Mouse (Mus musculus): Measurements from ENCODE around the gene Ankdd1a. TPM values are rescaled to one million over a fixed set of nuclear protein-coding genes. Genes with fewer than 3 reads are reported as not detected.

The Ankdd1a gene
- polyA plus RNA-seq, 1 experiment from 2014 or later, result not detected

DNA sequence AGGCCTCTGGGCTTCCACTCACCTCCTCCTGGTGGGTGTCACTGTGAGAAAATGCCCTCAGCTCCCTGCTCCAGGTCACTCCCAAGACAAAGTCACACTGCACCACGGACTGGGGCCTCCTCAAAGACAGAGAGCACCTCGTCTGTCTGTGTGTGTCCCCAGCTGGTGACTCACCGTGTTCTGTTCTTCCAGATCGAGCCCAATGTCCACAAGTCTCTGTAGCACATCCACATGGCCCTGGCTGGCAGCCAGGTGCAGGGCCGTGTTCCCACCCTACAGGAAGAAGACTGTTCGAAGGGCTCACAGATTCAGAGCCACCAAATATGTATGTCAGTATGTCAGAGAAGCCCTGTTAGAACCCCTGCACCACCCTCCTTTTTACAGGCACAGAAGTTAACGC is 11.5 kb downstream of the Ankdd1a start:
- Histone ChIP-seq H3K4me3 (ENCODE audit: low read depth, low read length) (no peak overlapping the region), H3K27ac (ENCODE audit: low read depth, low read length) (no peak overlapping the region), H3K4me1 (replicated peaks; ENCODE audit: control insufficient read depth, insufficient read depth, low read length) (no peaks in the 10 kb centered on the region), H3K9me3 (ENCODE audit: control insufficient read depth) (no peaks in the 10 kb centered on the region), H3K27me3 (replicated peaks; ENCODE audit: control insufficient read depth, insufficient read depth, low read length) (no peaks in the 10 kb centered on the region), H3K4me2 (replicated peaks; ENCODE audit: low read depth) (no peak overlapping the region), H3K36me3 (ENCODE audit: control insufficient read depth, insufficient read depth) (no peaks in the 10 kb centered on the region), H3K9ac (ENCODE audit: low read depth, low read length) (no peak overlapping the region)
- no peak for ATAC-seq
- 22% methylated on average over 7 of the region's 7 CpGs for WGBS
- no peak for TF ChIP-seq CTCF (IDR thresholded peaks at IDR 0.05; ENCODE audit: low read depth)

DNA sequence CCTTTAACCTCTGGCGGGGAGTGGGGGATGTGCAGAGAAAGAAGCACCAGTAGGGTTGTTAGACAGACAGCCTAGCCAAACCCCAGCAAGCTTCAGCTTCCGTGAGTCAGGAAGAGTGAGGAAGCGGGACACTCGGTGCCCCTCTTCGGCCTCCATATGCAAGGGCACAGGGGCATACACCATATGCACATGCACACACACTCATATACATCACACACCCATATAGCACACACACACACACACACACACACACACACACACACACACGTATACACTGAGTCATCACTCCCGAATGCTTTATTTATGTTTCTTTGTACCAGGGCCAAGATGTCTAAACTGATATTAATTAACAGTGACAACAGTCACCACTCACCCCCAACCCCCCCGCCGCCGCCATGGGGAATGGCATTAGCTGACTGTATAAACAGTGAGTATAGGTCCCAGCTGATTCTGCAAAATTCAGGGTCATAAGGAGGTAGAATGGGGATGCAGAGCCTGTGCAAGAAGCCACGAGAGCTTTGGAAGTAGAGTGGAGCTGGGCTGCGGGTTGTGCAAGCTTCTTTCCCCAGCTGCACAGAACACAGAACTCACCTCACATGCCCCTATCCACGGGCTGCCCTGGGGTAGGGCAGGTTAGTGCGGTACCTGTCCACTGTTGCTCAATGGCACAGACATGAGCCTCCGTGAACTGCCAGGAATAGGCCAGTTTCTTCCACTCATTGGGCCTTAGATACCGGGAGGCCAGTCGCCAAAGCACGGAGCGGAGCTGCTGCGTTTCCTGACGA is 17.1 kb downstream of the Ankdd1a start:
- Histone ChIP-seq H3K9ac (ENCODE audit: low read depth, low read length) (no peak overlapping the region), H3K27ac (ENCODE audit: low read depth, low read length) (no peak overlapping the region), H3K9me3 (ENCODE audit: control insufficient read depth) (no peaks in the 10 kb centered on the region), H3K27me3 (replicated peaks; ENCODE audit: control insufficient read depth, insufficient read depth, low read length) (no peaks in the 10 kb centered on the region), H3K4me3 (ENCODE audit: low read depth, low read length) (no peak overlapping the region), H3K4me2 (replicated peaks; ENCODE audit: low read depth) (no peak overlapping the region), H3K4me1 (replicated peaks; ENCODE audit: control insufficient read depth, insufficient read depth, low read length) (no peaks in the 10 kb centered on the region), H3K36me3 (ENCODE audit: control insufficient read depth, insufficient read depth) (no peaks in the 10 kb centered on the region)
- TF ChIP-seq CTCF (IDR thresholded peaks at IDR 0.05; ENCODE audit: low read depth), result no peak
- ATAC-seq, result no peak
- WGBS, result 72% methylated on average over 21 of the region's 21 CpGs

DNA sequence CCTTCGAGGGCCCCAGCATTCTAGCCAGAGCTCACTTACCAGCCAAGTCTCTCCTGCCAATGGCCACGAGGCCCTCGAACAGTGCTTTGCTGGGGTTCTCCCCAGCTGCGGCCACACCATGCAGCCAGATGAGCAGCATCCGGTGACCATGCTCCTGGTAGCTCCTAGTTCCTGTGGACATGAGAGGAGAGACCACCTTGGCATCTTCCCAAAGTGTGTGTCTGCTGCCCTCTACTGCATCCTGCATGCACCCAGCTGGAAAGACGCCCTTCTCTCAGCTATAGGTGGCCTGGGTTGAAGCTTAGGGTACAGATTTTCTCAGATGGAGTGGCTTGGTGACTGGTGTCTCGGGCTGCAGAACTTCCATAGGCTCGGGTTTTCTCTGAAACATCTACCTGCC is 17.8 kb downstream of the Ankdd1a start:
- no peaks in the 10 kb centered on the region for H3K36me3 ChIP-seq (ENCODE audit: control insufficient read depth, insufficient read depth)
- no peaks in the 10 kb centered on the region for H3K4me1 ChIP-seq (replicated peaks; ENCODE audit: control insufficient read depth, insufficient read depth, low read length)
- H3K4me2 ChIP-seq (replicated peaks; ENCODE audit: low read depth), result no peak overlapping the region
- 61% methylated on average over 8 of the region's 8 CpGs for WGBS
- TF ChIP-seq CTCF (IDR thresholded peaks at IDR 0.05; ENCODE audit: low read depth), result peak; percentile 71
- no peak for ATAC-seq
- H3K9me3 ChIP-seq (ENCODE audit: control insufficient read depth), result no peaks in the 10 kb centered on the region
- H3K27me3 ChIP-seq (replicated peaks; ENCODE audit: control insufficient read depth, insufficient read depth, low read length), result no peaks in the 10 kb centered on the region
- no peak overlapping the region for H3K9ac ChIP-seq (ENCODE audit: low read depth, low read length)
- no peak overlapping the region for H3K27ac ChIP-seq (ENCODE audit: low read depth, low read length)
- H3K4me3 ChIP-seq (ENCODE audit: low read depth, low read length), result no peak overlapping the region

DNA sequence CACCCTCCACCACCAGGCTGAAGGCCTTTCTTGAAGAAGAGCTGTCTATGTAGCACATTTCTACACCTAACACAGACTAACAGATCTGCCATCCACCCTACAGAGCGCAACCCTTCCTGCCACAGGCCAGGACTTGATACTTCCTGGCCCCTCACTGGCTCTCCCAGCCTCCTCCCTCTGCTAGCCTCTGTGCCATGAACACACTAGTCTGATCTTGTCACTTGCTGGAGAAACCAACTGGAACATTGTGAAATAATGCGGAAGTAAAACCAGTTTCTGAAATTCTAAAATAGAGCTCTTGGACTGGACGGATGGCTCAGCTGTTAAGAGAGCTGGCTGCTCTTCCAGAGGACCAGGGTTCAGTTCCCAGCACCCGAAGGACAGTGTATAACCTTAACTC is 27.1 kb downstream of the Ankdd1a start:
- TF ChIP-seq CTCF (IDR thresholded peaks at IDR 0.05; ENCODE audit: low read depth), result no peak
- H3K27me3 ChIP-seq (replicated peaks; ENCODE audit: control insufficient read depth, insufficient read depth, low read length), result no peaks in the 10 kb centered on the region
- 94% methylated on average over 4 of the region's 4 CpGs for WGBS
- H3K4me3 ChIP-seq (ENCODE audit: low read depth, low read length), result no peak overlapping the region
- no peaks in the 10 kb centered on the region for H3K9me3 ChIP-seq (ENCODE audit: control insufficient read depth)
- no peak for ATAC-seq
- no peak overlapping the region for H3K4me2 ChIP-seq (replicated peaks; ENCODE audit: low read depth)
- peaks cover 4% of the 10 kb centered on the region; the same call in 1 of the 2 replicates for H3K36me3 ChIP-seq (ENCODE audit: control insufficient read depth, insufficient read depth)
- no peaks in the 10 kb centered on the region for H3K4me1 ChIP-seq (replicated peaks; ENCODE audit: control insufficient read depth, insufficient read depth, low read length)
- no peak overlapping the region for H3K27ac ChIP-seq (ENCODE audit: low read depth, low read length)
- no peak overlapping the region for H3K9ac ChIP-seq (ENCODE audit: low read depth, low read length)

DNA sequence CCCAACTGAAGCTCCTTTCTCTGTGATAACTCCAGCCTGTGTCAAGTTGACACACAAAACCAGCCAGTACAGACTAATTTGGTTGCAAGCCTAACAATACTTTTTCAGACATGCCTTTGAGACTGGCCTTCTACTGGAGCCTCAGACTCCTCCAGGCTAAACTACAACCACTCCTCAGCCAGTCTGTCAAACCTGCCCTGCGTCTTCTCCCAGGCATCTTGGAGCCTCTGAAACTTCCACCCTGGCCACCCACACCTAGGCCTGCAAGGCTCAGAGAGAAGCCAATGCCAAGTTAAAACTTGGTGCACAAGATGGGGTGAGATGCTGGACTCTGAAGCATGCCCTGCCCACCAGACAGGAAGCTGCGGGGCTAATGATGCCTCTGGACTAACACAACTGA is 27.6 kb downstream of the Ankdd1a start:
- no peak for TF ChIP-seq CTCF (IDR thresholded peaks at IDR 0.05; ENCODE audit: low read depth)
- Histone ChIP-seq H3K9me3 (ENCODE audit: control insufficient read depth) (no peaks in the 10 kb centered on the region), H3K27me3 (replicated peaks; ENCODE audit: control insufficient read depth, insufficient read depth, low read length) (no peaks in the 10 kb centered on the region), H3K27ac (ENCODE audit: low read depth, low read length) (no peak overlapping the region), H3K36me3 (ENCODE audit: control insufficient read depth, insufficient read depth) (peaks cover 9% of the 10 kb centered on the region; the same call in 1 of the 2 replicates), H3K4me2 (replicated peaks; ENCODE audit: low read depth) (no peak overlapping the region), H3K4me1 (replicated peaks; ENCODE audit: control insufficient read depth, insufficient read depth, low read length) (no peaks in the 10 kb centered on the region), H3K4me3 (ENCODE audit: low read depth, low read length) (no peak overlapping the region), H3K9ac (ENCODE audit: low read depth, low read length) (no peak overlapping the region)
- no peak for ATAC-seq
- WGBS, result 86% methylated on average over 2 of the region's 2 CpGs

DNA sequence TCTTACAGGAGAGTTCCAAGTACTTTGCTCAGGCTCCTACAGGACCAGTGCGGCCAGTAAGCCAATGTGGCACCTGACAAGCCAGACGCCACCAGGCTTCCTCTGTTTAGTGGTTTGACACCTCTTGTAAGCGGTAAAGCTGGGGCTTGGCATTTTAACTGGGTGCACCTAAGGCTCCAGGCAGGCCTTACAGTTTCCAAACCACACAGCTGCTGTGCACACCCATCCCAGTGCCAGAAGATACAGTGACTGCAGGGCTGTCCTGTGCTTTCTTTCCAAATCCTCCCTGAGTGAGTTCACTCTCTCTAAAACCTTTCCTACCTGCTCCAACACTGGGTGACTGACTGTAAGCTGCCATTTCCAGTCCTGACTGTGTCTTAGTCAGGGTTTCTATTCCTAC is 28.5 kb downstream of the Ankdd1a start:
- H3K36me3 ChIP-seq (ENCODE audit: control insufficient read depth, insufficient read depth), result peaks cover 15% of the 10 kb centered on the region
- no peak overlapping the region for H3K27ac ChIP-seq (ENCODE audit: low read depth, low read length)
- H3K9me3 ChIP-seq (ENCODE audit: control insufficient read depth), result no peaks in the 10 kb centered on the region
- H3K27me3 ChIP-seq (replicated peaks; ENCODE audit: control insufficient read depth, insufficient read depth, low read length), result no peaks in the 10 kb centered on the region
- no peak for ATAC-seq
- H3K4me2 ChIP-seq (replicated peaks; ENCODE audit: low read depth), result no peak overlapping the region
- no peak overlapping the region for H3K9ac ChIP-seq (ENCODE audit: low read depth, low read length)
- no peak overlapping the region for H3K4me3 ChIP-seq (ENCODE audit: low read depth, low read length)
- 87% methylated on average over 3 of the region's 3 CpGs for WGBS
- no peak for TF ChIP-seq CTCF (IDR thresholded peaks at IDR 0.05; ENCODE audit: low read depth)
- no peaks in the 10 kb centered on the region for H3K4me1 ChIP-seq (replicated peaks; ENCODE audit: control insufficient read depth, insufficient read depth, low read length)
